Mouse (Mus musculus): ENCODE results near the gene Hist1h3b.
"Not testable (repeated sequence)": the region's sequence is repeated elsewhere in the genome, so short reads cannot be mapped to it uniquely, and the experiment has no call there.

Hist1h3b gene

GRCm38 (mm10) chr13:23752067-23752741 lies at the start of gene Hist1h3b:
TSS of gene Hist1h3b (plus strand) at chr13:23752267.
- peak; percentile 93 for DNase-seq (ENCODE audit: low spot score)

DNA sequence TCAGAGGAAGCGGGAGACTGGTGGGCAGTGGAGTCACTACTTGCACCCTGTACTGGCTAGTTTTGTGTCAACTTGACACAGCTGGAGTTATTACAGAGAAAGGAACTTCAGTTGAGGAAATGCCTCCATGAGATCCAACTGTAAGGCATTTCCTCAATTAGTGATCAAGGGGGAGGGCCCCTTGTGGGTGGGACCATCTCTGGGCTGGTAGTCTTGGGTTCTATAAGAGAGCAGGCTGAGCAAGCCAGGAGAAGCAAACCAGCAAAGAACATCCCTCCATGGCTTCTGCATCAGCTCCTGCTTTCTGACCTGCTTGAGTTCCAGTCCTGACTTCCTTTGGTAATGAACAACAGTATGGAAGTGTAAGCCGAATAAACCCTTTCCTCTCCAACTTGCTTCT lies 49.3 kb upstream of the Hist1h3b start:
- not testable (repeated sequence) for DNase-seq (ENCODE audit: low spot score)

- DNase-seq (ENCODE audit: low spot score) = no peak
Measured at GRCm38 (mm10) chr13:23705751-23706356, 46.2 kb upstream of the Hist1h3b start.

DNA sequence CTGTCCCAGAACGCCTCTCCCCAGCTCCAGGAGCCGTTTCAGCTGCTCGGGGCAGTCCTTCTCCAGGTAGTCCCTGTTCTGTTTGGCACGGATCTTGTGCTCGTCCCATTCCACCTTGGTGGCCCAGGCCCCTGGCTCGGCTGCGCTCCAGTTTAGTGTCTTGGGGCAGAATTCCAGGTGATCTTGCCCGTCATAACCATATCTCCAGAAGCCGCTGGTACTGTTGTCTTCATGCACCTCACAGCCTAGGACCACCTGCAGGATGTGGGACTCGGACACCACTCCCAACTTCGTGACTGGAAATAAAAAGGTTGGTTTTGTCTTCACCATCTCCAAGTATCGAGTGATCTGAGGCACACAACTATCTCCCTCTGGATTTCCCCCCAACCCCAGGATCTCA lies 45.3 kb upstream of the Hist1h3b start:
- DNase-seq (ENCODE audit: low spot score) = no peak

- DNase-seq (ENCODE audit: low spot score) = no peak
Measured at GRCm38 (mm10) chr13:23708041-23708440, 44.0 kb upstream of the Hist1h3b start.

DNA sequence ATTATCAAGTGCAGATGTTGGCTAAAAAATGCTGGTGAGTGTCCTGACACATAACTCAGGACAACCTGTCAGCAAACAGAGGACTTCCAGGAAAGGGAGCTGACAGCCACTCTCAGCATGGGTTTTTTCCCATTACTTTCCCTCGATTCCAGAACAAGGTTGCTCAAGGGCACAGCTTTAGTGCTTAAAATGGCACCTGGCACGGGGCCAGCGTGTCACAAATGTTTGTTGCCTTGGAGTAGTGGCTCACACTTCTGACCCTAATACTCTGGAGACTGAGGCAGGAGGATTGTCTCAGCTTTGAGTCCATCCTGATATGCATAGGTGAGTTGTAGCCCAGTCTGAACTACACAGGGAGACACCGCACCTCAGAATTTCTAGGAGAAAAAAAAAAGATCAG lies 43.4 kb upstream of the Hist1h3b start:
- DNase-seq (ENCODE audit: low spot score) = no peak

DNA sequence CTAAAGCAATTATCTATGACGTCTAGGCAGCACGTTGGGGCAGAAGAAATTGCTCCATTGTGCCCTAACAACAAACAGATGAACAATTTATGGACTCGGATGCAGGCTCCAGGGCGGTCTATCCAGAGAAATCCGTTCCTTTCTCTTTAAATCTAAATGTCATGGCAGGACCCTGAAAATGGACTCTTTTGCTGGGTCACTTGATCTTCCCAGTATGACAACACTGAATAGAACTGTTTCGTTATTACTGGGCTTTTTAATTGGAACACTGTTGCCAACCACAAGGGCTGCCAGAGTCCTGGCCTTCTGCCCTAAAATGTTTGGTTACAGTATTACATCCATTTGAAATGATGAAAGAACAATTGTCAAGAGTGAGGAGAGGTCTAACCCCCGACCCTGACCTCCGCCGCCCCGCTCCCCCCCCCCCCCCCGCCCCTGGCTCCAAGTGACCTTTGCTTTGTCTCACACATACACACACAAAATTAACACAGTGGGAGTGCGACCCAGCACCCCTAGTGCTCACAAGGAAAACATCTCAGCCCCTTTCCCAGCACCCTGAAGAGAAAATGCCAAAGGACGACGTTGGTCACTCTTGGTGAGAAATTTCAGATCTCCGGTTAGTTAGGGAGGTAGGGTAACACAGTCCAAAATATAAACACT lies 42.2 kb upstream of the Hist1h3b start:
- DNase-seq (ENCODE audit: low spot score) = peak; percentile 55

- DNase-seq (ENCODE audit: low spot score) = peak; percentile 68
Measured at GRCm38 (mm10) chr13:23710374-23711089, 41.5 kb upstream of the Hist1h3b start, which contains the start of gene Hfe. TSS of gene Hfe (minus strand) at chr13:23710854.

DNA sequence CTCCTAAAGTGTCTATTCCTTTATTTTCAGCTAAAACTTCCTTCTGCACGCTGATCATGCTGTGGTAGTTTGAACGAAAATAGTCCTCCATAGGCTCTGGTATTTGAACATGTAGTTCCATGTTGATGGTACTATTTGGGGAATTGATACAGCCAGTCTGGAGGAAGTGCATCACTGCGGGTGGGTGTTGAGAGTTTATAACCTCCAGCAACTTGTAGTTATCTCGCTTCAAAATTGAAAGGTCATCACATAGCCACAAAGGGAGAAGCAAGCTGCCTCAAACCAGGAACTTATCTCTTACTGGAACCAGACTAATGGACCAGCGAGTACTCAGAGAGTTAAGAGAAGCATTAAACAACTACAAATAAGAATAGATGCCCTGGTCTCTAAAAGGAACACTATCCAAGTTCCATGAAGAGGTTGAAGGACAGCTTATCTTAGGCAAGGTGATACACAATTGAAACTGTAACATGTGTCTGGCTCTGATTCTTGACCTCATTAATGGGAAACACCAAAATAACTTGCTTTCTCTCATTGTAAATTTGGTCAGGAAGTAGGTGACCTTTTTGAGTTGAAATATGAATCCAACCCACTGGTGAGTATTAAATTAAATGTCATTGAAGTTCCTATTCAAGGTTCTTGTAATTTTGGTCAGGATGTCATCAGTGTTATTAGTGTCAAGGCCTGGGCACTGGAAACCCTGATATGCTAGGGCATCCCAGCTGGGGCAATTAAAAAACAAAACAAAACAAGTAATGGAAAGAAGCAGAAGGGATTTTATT lies 35.6 kb upstream of the Hist1h3b start:
- peak; percentile 11 for DNase-seq (ENCODE audit: low spot score)

DNA sequence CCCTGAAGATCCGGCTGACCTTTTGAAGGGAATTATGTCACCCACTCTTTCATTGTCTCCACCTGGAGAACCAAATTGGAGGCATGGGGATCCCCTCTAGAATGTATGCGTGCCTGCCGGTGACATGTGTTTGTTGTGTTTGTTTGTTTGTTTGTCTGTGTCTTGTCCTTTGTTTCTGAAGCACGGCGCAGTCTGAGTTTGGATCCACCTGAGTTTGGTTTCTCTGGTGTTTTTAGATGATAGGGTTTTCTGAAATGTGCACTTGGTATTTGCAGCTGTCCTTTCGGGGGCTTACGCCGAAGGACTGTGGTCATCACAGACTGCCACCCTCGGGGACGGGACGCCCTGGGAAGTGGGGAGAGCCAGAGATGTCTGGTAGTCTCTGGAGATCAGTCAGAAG lies 34.9 kb upstream of the Hist1h3b start:
- peak; percentile 37 for DNase-seq (ENCODE audit: low spot score)

GRCm38 (mm10) chr13:23717593-23718245 lies 34.3 kb upstream of the Hist1h3b start:
- peak; percentile 28 for DNase-seq (ENCODE audit: low spot score)

- DNase-seq (ENCODE audit: low spot score) = no peak
Measured at GRCm38 (mm10) chr13:23724239-23724638, 27.8 kb upstream of the Hist1h3b start.

- DNase-seq (ENCODE audit: low spot score) = no peak
Measured at GRCm38 (mm10) chr13:23725213-23725612, 26.9 kb upstream of the Hist1h3b start.

GRCm38 (mm10) chr13:23728472-23729191 lies 23.4 kb upstream of the Hist1h3b start:
- DNase-seq (ENCODE audit: low spot score) = no peak

DNA sequence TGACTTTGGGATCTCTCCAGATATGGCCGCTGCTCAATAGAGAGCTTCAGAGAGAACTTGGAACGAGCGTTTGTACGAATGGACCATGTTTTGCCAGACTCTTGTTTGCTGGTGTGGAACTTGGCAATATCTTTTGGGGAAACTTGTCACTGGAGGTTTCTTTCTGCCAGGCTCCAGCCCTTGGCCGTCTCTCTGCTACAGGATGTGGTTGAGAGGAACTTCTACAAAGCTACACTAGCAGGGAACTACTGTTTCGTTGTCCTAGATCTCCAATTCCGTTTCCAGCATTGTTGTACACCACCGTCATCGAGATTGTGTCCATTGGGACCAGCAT lies 22.9 kb upstream of the Hist1h3b start:
- DNase-seq (ENCODE audit: low spot score) = no peak

DNA sequence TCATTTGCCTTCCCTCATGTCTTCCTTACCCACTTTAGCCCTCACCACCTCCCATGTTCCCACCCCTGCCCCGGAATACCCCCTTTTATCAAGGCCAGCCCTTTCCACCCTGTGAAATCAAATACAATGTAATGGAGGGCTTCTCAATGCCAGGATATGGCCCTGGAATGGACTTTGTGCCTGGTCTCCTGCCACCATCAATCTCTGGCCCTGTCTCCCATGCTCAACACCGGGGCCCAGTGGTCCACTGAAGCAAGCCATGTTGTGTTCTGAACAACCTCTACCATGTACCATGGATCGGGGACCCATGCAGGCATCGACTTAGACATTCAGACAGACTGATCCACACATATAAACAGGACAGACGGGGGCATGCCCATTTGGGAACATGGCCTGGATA lies 22.4 kb upstream of the Hist1h3b start:
- no peak for DNase-seq (ENCODE audit: low spot score)

- no peak for DNase-seq (ENCODE audit: low spot score)
Measured at GRCm38 (mm10) chr13:23730479-23730878, 21.6 kb upstream of the Hist1h3b start.

DNA sequence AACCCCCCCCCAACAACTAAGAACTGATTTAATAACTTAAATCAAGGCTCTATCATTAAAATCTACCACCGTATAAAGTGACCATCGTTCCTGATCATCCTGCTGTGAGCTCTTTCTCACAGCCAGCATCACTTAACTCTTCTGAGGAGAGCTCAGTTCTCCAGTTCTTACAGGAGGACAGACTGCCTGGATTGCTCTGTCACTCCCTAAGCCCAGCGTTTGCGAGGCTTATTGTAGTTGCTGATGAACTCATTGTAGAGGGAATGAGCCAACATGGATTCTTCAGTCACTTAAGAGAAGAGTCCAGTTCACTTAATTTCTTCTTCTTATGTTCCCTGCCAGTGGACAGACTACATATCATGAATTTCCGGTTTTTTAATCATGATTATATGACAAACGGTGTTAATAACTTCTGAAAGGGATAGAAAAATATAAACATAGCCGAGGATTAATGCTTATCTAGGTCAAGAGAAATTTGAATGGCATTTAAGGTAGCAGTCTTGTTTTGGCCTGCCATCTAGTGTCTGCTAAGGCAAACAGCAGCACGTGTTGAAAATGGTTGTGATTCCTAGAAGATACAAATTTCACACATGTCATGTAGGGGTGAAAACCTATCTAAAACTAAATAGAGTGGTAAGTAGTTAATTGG lies 19.8 kb upstream of the Hist1h3b start:
- no peak for DNase-seq (ENCODE audit: low spot score)

- DNase-seq (ENCODE audit: low spot score) = no peak
Measured at GRCm38 (mm10) chr13:23737091-23737490, 15.0 kb upstream of the Hist1h3b start.

DNA sequence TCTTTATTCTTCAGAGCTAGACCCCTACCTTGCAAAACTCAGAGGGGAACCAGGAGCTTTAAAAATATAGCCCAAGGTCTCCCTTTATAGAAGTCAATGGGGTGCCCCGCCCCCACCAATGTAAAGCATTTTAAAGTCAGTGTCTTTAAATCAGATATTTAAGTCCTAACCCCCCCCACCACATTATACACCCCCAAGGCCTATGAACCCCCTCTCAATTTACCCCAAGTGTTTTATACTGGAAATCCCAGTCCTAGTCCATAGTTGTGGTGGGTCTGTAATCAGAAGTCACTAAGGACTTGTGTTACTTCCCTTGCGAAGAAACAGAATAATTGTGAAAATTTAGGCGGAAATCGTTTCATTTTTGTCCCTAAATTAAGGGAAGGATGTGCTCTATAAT lies 14.0 kb upstream of the Hist1h3b start:
- peak; percentile 60 for DNase-seq (ENCODE audit: low spot score)

Measured in testis, postnatal 10 days (tissue).